Mouse (Mus musculus) adrenal gland, adult 10 weeks (tissue): ENCODE measurements around the gene Adamts1. TPM values are rescaled to one million over a fixed set of nuclear protein-coding genes. Genes with fewer than 3 reads are reported as not detected.

ENCODE experiments used
- polyA plus RNA-seq: library from polyadenylated mRNA; stranded (reverse); fragments of 350-450 nt; fragmentation: Illumina TruSeq; extraction: RNeasy Lipid Tissue Mini Kit (QIAGEN cat#74804); gene quantifications from one replicate; pipeline ENCODE4 v1.2.3, GENCODE M21; 2014; ENCODE audit warnings: low read depth, low replicate concordance

Gene Adamts1
- polyA plus RNA-seq: 20.8 TPM

DNA sequence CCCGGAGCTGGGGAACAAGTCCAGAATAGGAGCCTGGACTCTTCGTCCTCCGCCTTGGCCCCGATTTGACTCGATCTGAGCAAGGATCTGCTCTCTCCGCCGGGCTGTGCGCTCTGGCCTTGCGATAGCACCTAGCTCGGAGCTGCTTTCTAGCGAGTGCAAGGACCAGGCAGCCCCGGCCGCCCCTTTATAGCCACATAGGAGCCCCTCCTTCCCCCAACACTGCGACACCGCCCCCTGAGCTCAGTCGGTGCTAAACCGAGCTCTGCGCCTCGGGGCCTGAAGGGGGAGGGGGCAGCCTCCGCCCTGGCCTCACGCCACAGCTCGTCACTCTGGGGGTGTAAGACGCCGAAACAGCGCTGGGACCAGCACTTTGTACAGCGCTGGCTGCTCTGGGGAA is at the start of gene Adamts1:
Gene Adamts1, minus strand, starts transcription at position 160 of the 400 bp plus-strand sequence.

Other genes with a start within 250 kb of the Adamts1 start
- 66.7 TPM for gene Cyyr1, start 249.7 kb downstream of the Adamts1 start, polyA plus RNA-seq
- gene Adamts5, start 98.7 kb upstream of the Adamts1 start, polyA plus RNA-seq: 15.0 TPM